Mouse (Mus musculus) forebrain, embryonic 13.5 days (tissue): Measurements from ENCODE around the gene 4933407L21Rik. TPM values are rescaled to one million over a fixed set of nuclear protein-coding genes. Genes with fewer than 3 reads are reported as not detected.

Experiments used
- ATAC-seq: fragments of 200-750 bp; cut with Nextera tagmentation; 2 replicates; pipeline ENCODE4 v1.8.0; 2017
- H3K27ac ChIP-seq: fragments of 300-500 bp; sonication (generic); 2 replicates; pipeline ENCODE4 v1.5.1; 2015; ENCODE audit warnings: inconsistent platforms, mild to moderate bottlenecking, moderate library complexity
- H3K27me3 ChIP-seq: fragments of 300-500 bp; sonication (generic); 2 replicates; pipeline ENCODE4 v1.6.1; 2015; ENCODE audit warnings: mild to moderate bottlenecking, inconsistent platforms
- H3K36me3 ChIP-seq: fragments of 300-500 bp; sonication (generic); 2 replicates; pipeline ENCODE4 v1.6.1; 2015; ENCODE audit warnings: mild to moderate bottlenecking, inconsistent platforms; ENCODE audit not compliant: poor library complexity, severe bottlenecking
- H3K4me1 ChIP-seq: fragments of 300-500 bp; sonication (generic); 2 replicates; pipeline ENCODE4 v1.6.1; 2015; ENCODE audit warnings: inconsistent platforms
- H3K4me2 ChIP-seq: fragments of 300-500 bp; sonication (generic); 2 replicates; pipeline ENCODE4 v1.6.1; 2015; ENCODE audit warnings: inconsistent platforms, mild to moderate bottlenecking, moderate library complexity
- H3K4me3 ChIP-seq: fragments of 300-500 bp; sonication (generic); 2 replicates; pipeline ENCODE4 v1.5.1; 2015; ENCODE audit warnings: mild to moderate bottlenecking, inconsistent platforms
- H3K9ac ChIP-seq: fragments of 300-500 bp; sonication (generic); 2 replicates; pipeline ENCODE4 v1.6.1; 2015; ENCODE audit warnings: mild to moderate bottlenecking, inconsistent platforms
- H3K9me3 ChIP-seq: fragments of 300-500 bp; sonication (generic); replicated peaks from 2 replicates; pipeline ENCODE4 v1.6.1; 2016; ENCODE audit warnings: inconsistent platforms
- WGBS: fragments of 180-500 bp; shearing (Covaris S2); methylation state at CpG from one replicate; pipeline ENCODE4 v1.1.7; 2015; 5-methylcytosine and 5-hydroxymethylcytosine counted together
- polyA plus RNA-seq: library from polyadenylated mRNA; unstranded; fragments of >200 nt; fragmentation: Nextera tagmentation; extraction: Ambion mirVana; gene quantifications from 2 replicates; pipeline ENCODE4 v1.2.1, GENCODE M21; 2015

4933407L21Rik gene
- polyA plus RNA-seq, 1 experiment from 2014 or later, result 3.7 TPM

DNA sequence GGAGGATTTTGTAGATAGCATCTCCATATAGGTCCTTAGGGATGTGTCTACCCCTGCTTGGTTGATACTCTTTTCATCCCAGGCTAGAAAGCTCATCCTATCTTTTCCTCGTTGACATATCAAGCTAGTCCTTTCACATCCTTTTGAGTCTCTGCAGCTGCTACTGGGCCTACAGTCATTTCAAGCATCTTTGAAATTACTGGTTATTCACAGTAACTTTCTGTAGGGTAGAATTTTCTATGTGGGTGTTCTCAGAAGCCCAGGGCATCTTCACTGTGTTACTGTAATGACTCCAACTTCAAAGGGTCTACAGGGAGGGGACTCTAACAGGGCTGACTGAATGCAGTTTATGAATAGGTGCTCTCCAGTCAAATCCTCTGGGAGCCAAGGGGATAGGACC is 9.0 kb downstream of the 4933407L21Rik start:
- WGBS, result 84% methylated on average over 1 of the region's 1 CpGs
- no peaks in the 10 kb centered on the region for H3K36me3 ChIP-seq
- no peak overlapping the region for H3K4me2 ChIP-seq
- no peak overlapping the region for H3K4me3 ChIP-seq
- H3K9me3 ChIP-seq, result no peaks in the 10 kb centered on the region
- ATAC-seq, result no peak
- no peak overlapping the region for H3K9ac ChIP-seq
- no peaks in the 10 kb centered on the region for H3K27me3 ChIP-seq
- H3K27ac ChIP-seq, result no peak overlapping the region
- peaks cover 30% of the 10 kb centered on the region for H3K4me1 ChIP-seq

DNA sequence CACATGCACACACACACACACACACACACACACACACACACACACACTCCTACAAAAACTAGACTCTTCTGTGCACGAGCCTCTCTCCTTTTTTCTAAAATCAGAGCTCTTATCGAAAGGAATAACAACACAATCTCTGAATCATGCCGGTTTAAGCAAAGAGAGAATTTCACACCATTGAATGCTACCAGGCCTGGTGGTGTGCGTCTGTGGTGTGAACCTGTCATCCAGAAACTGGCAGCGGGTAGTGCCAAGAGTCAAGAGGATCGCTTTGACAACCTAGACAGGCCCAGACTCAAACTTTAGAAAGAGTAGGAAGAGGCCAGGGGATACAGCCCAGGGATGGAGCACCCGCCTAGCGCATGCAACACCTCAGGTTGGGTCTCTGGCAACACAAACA is 14.0 kb downstream of the 4933407L21Rik start:
- H3K36me3 ChIP-seq, result no peaks in the 10 kb centered on the region
- no peak overlapping the region for H3K9ac ChIP-seq
- H3K9me3 ChIP-seq, result 0 out of 2 replicates have a peak, but pooled peaks cover 3% of the 10 kb centered on the region
- H3K27ac ChIP-seq, result no peak overlapping the region
- WGBS, result 85% methylated on average over 8 of the region's 8 CpGs
- no peak overlapping the region for H3K4me2 ChIP-seq
- H3K4me1 ChIP-seq, result 0 out of 2 replicates have a peak, but pooled peaks cover 2% of the 10 kb centered on the region
- H3K27me3 ChIP-seq, result no peaks in the 10 kb centered on the region
- H3K4me3 ChIP-seq, result no peak overlapping the region
- no peak for ATAC-seq

DNA sequence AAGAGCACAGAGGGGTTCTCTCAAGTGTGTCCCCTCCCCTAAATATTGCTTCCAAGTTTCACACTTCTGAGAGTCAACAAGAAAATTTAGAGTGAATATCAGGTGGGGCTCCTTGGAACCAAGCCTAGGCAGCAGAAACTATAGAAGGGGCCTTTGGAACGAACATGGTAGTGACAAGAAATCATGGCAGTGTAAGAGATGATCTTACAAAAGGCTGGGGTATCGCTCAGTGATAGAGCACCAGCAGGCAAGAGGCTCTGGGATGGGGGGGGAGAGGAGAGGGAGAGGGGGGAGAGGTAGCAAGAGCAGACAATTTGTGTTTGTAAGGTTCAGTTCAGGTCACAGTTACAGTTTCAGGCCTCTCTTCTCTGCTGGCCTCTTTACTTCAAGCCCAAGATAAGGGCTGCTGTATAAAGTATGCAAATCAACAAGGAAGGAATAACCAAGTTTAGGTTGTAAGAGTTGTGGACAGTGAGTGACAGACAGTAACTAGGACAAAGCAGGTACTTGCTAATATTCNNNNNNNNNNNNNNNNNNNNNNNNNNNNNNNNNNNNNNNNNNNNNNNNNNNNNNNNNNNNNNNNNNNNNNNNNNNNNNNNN is 20.9 kb downstream of the 4933407L21Rik start:
- no peak overlapping the region for H3K4me2 ChIP-seq
- H3K9ac ChIP-seq, result no peak overlapping the region
- H3K4me1 ChIP-seq, result no peaks in the 10 kb centered on the region
- 0 out of 2 replicates have a peak, but pooled peaks cover 3% of the 10 kb centered on the region for H3K9me3 ChIP-seq
- H3K27me3 ChIP-seq, result no peaks in the 10 kb centered on the region
- H3K4me3 ChIP-seq, result no peak overlapping the region
- ATAC-seq, result no peak
- no peak overlapping the region for H3K27ac ChIP-seq
- no peaks in the 10 kb centered on the region for H3K36me3 ChIP-seq
- WGBS, result 78% methylated on average over 2 of the region's 2 CpGs

DNA sequence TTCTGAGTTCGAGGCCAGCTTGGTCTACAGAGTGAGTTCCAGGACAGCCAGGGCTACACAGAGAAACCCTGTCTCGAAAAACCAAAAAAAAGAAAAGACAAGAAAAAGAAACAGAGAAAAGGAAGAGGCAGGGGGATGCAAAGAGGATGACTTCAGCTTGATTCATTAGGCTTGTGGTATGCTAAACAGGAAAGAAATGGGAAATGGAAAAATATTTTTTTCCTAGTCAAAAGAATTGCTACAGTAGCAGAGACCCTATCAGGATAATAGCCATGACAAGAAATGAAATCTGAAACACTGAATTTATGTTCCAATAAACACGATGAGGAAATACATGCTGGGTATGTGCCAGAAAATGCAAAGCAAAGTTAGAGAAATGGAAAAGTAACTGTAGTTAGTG is 26.9 kb downstream of the 4933407L21Rik start:
- H3K27ac ChIP-seq, result no peak overlapping the region
- no peaks in the 10 kb centered on the region for H3K36me3 ChIP-seq
- ATAC-seq, result no peak
- H3K4me1 ChIP-seq, result no peaks in the 10 kb centered on the region
- H3K4me3 ChIP-seq, result no peak overlapping the region
- H3K9ac ChIP-seq, result no peak overlapping the region
- no peaks in the 10 kb centered on the region for H3K27me3 ChIP-seq
- no peak overlapping the region for H3K4me2 ChIP-seq
- WGBS, result 83% methylated on average over 3 of the region's 3 CpGs
- H3K9me3 ChIP-seq, result no peaks in the 10 kb centered on the region

DNA sequence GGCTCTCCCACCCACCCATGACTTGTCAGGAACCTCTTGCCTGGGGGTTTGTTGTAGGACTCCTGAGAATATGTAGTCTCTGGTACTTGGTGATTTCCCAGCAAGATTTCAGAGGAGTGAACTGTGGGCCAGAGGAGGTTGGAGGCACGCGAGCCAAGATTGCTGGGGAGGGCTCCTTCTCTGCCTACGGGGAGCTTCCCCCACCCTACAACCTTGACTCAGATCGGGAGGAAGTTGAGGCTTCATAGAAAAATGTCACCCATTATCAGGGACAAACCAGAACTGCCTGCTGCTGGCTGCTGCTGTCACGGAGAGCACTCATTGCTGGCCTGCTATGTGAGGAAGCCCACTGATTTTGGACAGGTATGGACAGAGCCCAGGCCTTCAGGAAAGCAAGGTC is 29.0 kb downstream of the 4933407L21Rik start:
- no peak for ATAC-seq
- no peak overlapping the region for H3K27ac ChIP-seq

DNA sequence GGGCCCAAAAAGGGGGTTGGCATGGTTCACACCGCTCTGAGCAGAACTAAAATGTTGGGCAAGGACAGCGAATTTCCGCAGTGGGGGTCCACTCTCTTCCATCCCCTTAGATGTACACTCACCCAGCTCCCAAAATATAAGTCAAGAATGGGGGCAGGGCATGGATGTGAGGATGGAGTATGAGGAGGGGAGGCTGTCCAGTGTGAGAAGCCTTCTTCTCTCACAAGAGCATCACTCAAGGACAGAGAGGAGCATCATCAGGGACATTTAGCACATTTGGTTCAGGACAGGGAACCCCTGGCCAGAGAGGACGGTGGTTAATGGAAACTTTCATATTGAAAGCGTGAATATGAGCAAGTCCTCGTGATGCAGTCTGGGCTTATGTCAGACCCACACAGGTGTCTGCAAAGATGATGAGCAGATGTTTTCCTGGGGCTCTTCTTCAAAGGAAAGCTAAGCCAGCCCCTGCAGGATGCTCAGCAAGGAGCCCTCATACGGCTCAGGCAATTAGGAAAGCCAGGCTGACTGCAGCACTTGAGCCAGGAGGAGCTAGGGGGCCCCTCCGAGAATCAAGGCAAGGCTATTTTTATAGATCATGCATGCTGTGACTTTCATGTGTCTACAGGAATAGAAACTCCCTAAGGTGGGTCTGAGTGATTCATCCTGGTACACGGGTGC is 29.8 kb downstream of the 4933407L21Rik start:
- Histone ChIP-seq H3K9me3 (no peaks in the 10 kb centered on the region), H3K36me3 (no peaks in the 10 kb centered on the region), H3K4me2 (no peak overlapping the region), H3K27ac (no peak overlapping the region), H3K9ac (no peak overlapping the region), H3K27me3 (no peaks in the 10 kb centered on the region), H3K4me3 (no peak overlapping the region), H3K4me1 (no peaks in the 10 kb centered on the region)
- ATAC-seq, result no peak
- WGBS, result 49% methylated on average over 9 of the region's 9 CpGs

More for the DNA sequence above, 29.0 kb downstream of the 4933407L21Rik start:
- 90% methylated on average over 5 of the region's 5 CpGs for WGBS
- Histone ChIP-seq H3K9ac (no peak overlapping the region), H3K4me3 (no peak overlapping the region), H3K4me2 (no peak overlapping the region), H3K36me3 (no peaks in the 10 kb centered on the region), H3K9me3 (no peaks in the 10 kb centered on the region), H3K27me3 (no peaks in the 10 kb centered on the region), H3K4me1 (no peaks in the 10 kb centered on the region)

DNA sequence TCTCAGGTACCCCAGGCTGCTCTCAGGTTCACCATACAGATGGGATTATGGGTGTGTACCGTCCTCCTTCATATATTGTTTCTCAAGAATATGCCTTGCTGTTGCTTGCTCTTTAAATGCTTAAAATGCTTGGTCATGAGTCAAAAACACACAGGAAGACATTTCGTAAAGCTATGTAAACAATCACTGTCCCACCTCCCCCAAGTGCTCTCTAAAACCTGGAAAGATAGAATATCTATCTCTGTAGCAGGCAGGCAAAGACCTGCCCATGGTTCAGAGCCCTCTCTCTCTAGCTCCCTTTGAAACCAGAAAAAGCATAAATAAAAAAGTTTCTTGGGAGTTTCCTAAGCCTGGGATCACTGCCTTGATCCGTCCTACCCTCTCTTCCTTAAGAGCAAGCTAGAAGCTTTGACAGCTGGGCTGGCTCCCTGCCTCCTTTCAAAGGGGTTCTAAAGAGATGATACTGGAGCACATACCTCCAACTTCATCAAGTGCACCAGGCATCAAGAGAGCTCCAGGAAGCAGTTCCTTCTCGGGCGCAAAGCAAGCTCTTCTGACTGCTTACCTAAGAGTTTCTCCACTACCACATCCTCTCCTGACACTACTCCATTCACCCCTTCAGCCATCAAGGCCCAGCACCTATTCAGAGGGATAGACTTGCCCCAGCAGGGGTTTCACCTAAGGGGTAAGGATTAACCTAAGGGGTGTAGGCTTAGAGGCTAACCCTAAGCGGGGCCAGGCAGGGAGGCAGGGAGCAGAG is 31.0 kb downstream of the 4933407L21Rik start:
- Histone ChIP-seq H3K4me2 (no peak overlapping the region), H3K4me1 (no peaks in the 10 kb centered on the region), H3K9ac (no peak overlapping the region), H3K36me3 (no peaks in the 10 kb centered on the region), H3K4me3 (no peak overlapping the region), H3K27me3 (no peaks in the 10 kb centered on the region), H3K27ac (no peak overlapping the region), H3K9me3 (no peaks in the 10 kb centered on the region)
- ATAC-seq, result no peak
- WGBS, result 65% methylated on average over 6 of the region's 6 CpGs

DNA sequence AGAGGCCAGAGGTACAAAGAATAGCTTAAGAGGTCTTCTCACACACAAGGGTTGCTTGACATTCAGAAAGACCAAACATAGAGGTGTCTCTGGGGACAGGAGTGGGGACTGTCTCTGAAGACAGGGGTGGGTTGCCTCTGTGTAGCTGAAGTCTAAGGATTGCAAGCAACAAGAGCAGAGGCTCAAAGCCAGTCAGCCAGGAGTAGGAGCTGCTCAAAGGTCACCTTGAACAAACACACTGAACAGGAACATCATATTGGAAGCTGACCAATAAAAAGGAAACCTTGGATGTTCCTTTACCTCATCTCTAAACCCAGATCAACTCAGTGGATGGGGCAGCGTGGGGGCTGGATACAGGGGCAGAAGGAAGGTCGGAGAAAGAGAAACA is 31.6 kb downstream of the 4933407L21Rik start:
- no peaks in the 10 kb centered on the region for H3K36me3 ChIP-seq
- H3K4me2 ChIP-seq, result no peak overlapping the region
- no peak for ATAC-seq
- H3K9ac ChIP-seq, result no peak overlapping the region
- no peaks in the 10 kb centered on the region for H3K4me1 ChIP-seq
- WGBS, result 82% methylated on average over 2 of the region's 2 CpGs
- no peaks in the 10 kb centered on the region for H3K27me3 ChIP-seq
- no peak overlapping the region for H3K27ac ChIP-seq
- H3K4me3 ChIP-seq, result no peak overlapping the region
- H3K9me3 ChIP-seq, result no peaks in the 10 kb centered on the region

DNA sequence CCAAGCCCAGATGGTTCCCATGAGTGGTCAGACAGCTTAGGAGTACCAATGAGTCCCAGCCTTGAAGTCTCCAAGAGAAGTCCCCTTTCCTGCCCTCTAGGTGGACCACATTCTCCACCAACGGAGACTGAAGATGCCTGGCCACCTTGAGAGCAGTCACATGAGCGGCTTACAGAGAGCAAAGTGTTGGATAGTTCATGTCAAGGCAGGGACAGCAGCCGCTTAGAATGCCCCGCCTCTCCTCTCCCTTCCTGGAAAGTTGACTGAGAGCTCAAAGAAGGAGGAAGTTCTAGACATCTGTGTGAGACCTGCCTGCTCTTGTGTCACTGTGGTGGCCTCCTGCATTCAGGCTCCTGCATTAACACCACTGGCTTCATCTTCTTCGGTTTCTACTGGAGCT is 32.6 kb downstream of the 4933407L21Rik start, which contains the start of gene Gpr55:
TSS of gene Gpr55 (minus strand) at position 135 of the 400 bp plus-strand sequence.
- no peak within 1 kb of the TSS for H3K9ac ChIP-seq
- no peaks in the 10 kb centered on the region for H3K9me3 ChIP-seq
- no peak within 1 kb of the TSS for H3K27ac ChIP-seq
- no peaks in the 10 kb centered on the region for H3K4me1 ChIP-seq
- no peak within 1 kb of the TSS for H3K4me2 ChIP-seq
- H3K27me3 ChIP-seq, result no peaks in the 10 kb centered on the region
- H3K4me3 ChIP-seq, result no peak within 1 kb of the TSS
- ATAC-seq, result no peak
- 81% methylated on average over 5 of the region's 5 CpGs for WGBS
- no peaks in the 10 kb centered on the region for H3K36me3 ChIP-seq

DNA sequence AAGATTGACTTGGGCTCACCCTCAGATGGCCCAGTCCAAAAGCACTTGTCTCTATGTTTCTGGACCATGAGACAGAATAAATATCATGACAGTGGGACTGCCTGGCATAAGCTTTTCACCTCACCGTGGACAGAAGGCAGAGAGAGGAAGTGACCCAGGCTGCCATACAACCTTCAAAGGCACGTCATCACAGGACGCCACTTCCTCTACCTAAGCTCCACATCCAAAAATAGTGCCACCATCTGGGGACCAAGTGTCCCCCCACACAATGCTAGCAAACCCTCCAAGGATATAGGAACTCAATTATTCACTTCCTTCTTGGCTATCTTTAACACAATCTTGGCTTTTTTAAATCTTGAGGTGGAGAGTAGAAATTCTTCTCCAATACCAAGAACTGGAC is 33.8 kb downstream of the 4933407L21Rik start:
- Histone ChIP-seq H3K4me1 (no peaks in the 10 kb centered on the region), H3K27ac (no peak overlapping the region), H3K36me3 (no peaks in the 10 kb centered on the region), H3K4me3 (no peak overlapping the region), H3K9ac (no peak overlapping the region), H3K9me3 (no peaks in the 10 kb centered on the region), H3K27me3 (no peaks in the 10 kb centered on the region), H3K4me2 (no peak overlapping the region)
- ATAC-seq, result no peak
- WGBS, result 90% methylated on average over 3 of the region's 3 CpGs

DNA sequence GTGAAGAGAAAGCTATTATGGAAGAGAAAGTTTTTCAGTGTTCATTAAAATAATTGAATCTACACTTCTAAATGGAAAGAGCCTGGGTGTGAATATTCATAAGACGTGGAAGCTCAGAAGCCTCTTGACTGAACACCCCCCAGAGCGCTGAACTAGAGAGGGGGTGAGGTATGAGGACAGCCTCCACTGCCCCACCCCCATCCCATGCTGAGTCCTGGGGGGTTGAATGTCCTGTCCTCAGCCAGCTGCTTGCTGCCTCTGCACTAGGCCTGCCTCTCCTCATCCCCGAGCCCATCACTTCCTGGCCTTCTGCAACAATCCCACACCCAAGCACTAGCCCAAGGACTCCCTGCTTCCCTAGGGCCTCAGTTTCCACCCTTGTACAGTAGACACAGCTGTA is 37.6 kb downstream of the 4933407L21Rik start:
- Histone ChIP-seq H3K27me3 (no peaks in the 10 kb centered on the region), H3K27ac (no peak overlapping the region), H3K9ac (no peak overlapping the region), H3K4me3 (no peak overlapping the region), H3K36me3 (no peaks in the 10 kb centered on the region), H3K9me3 (no peaks in the 10 kb centered on the region), H3K4me2 (no peak overlapping the region), H3K4me1 (0 out of 2 replicates have a peak, but pooled peaks cover 4% of the 10 kb centered on the region)
- no peak for ATAC-seq
- 68% methylated on average over 3 of the region's 3 CpGs for WGBS

DNA sequence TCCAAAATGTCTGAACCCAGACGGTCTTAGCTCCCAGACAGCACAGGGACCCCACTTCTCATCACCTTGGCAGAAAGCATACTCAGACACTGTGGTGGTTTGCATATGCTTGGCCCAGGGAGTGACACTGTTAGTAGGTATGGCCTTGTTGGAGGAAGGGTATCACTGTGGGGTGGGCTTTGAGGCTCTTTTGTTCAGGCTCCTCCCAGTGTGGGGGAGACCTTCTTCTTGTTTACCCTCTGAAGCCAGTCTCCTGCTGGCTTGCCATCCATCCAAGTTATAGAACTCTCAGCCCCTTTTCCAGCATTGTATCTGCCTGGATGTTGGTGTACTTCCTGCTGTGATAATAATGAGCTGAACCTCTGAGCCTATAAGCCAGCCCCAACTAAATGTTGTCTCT is 40.8 kb downstream of the 4933407L21Rik start:
- H3K4me2 ChIP-seq, result no peak overlapping the region
- ATAC-seq, result 0 out of 2 replicates have a peak, but pooled peaks have one; percentile 27
- no peaks in the 10 kb centered on the region for H3K27me3 ChIP-seq
- no peak overlapping the region for H3K27ac ChIP-seq
- no peak overlapping the region for H3K4me3 ChIP-seq
- no peaks in the 10 kb centered on the region for H3K36me3 ChIP-seq
- WGBS, result 81% methylated on average over 1 of the region's 1 CpGs
- H3K9me3 ChIP-seq, result no peaks in the 10 kb centered on the region
- H3K9ac ChIP-seq, result no peak overlapping the region
- H3K4me1 ChIP-seq, result 0 out of 2 replicates have a peak, but pooled peaks cover 4% of the 10 kb centered on the region
